Mouse (Mus musculus) midbrain, embryonic 12.5 days (tissue): Measurements from ENCODE around the gene Serpina12. TPM values are rescaled to one million over a fixed set of nuclear protein-coding genes. Genes with fewer than 3 reads are reported as not detected.

Experiments used
- ATAC-seq: fragments of 200-750 bp; cut with Nextera tagmentation; 2 replicates; pipeline ENCODE4 v1.8.0; 2017; ENCODE audit warnings: low read depth, moderate TSS enrichment, moderate library complexity; ENCODE audit not compliant: low FRiP score
- H3K27ac ChIP-seq: fragments of 300-500 bp; sonication (generic); replicated peaks from 2 replicates; pipeline ENCODE4 v1.5.1; 2016; ENCODE audit warnings: mild to moderate bottlenecking
- H3K27me3 ChIP-seq: fragments of 300-500 bp; sonication (generic); 2 replicates; pipeline ENCODE4 v1.6.1; 2016; ENCODE audit warnings: mild to moderate bottlenecking
- H3K36me3 ChIP-seq: fragments of 300-500 bp; sonication (generic); 2 replicates; pipeline ENCODE4 v1.6.1; 2016
- H3K4me1 ChIP-seq: fragments of 300-500 bp; sonication (generic); 2 replicates; pipeline ENCODE4 v1.6.1; 2016
- H3K4me2 ChIP-seq: fragments of 300-500 bp; sonication (generic); replicated peaks from 2 replicates; pipeline ENCODE4 v1.6.1; 2016; ENCODE audit warnings: mild to moderate bottlenecking, moderate library complexity
- H3K4me3 ChIP-seq: fragments of 300-500 bp; sonication (generic); 2 replicates; pipeline ENCODE4 v1.5.1; 2016; ENCODE audit warnings: mild to moderate bottlenecking
- H3K9ac ChIP-seq: fragments of 300-500 bp; sonication (generic); replicated peaks from 2 replicates; pipeline ENCODE4 v1.6.1; 2016; ENCODE audit warnings: mild to moderate bottlenecking, moderate library complexity
- H3K9me3 ChIP-seq: fragments of 300-500 bp; sonication (generic); 2 replicates; pipeline ENCODE4 v1.6.1; 2016; ENCODE audit warnings: mild to moderate bottlenecking
- WGBS: fragments of 180-500 bp; shearing (Covaris S2); methylation state at CpG from one replicate; pipeline ENCODE4 v1.1.7; 2016; 5-methylcytosine and 5-hydroxymethylcytosine counted together
- polyA plus RNA-seq: library from polyadenylated mRNA; unstranded; fragments of >200 nt; fragmentation: Nextera tagmentation; extraction: Ambion mirVana; gene quantifications from 2 replicates; pipeline ENCODE4 v1.2.1, GENCODE M21; 2016

Gene Serpina12
- polyA plus RNA-seq, 1 experiment from 2014 or later, result not detected

- ATAC-seq, result no peak
- no peak overlapping the region for H3K27ac ChIP-seq
- no peaks in the 10 kb centered on the region for H3K4me1 ChIP-seq
- no peak overlapping the region for H3K9ac ChIP-seq
- WGBS, result 84% methylated on average over 10 of the region's 10 CpGs
- H3K4me3 ChIP-seq, result no peak overlapping the region
- H3K4me2 ChIP-seq, result no peak overlapping the region
- H3K9me3 ChIP-seq, result no peaks in the 10 kb centered on the region
- H3K27me3 ChIP-seq, result no peaks in the 10 kb centered on the region
- H3K36me3 ChIP-seq, result no peaks in the 10 kb centered on the region
These were observed 41.5 kb downstream of the Serpina12 start for GRCm38 (mm10) chr12:104002569-104003237.

GRCm38 (mm10) chr12:104000594-104000993 is 43.6 kb downstream of the Serpina12 start:
- no peak for ATAC-seq
- 90% methylated on average over 3 of the region's 3 CpGs for WGBS

GRCm38 (mm10) chr12:103999611-104000010 is 44.6 kb downstream of the Serpina12 start:
- Histone ChIP-seq H3K4me2 (no peak overlapping the region), H3K27ac (no peak overlapping the region), H3K27me3 (no peaks in the 10 kb centered on the region), H3K4me3 (no peak overlapping the region), H3K9ac (no peak overlapping the region), H3K9me3 (no peaks in the 10 kb centered on the region), H3K4me1 (no peaks in the 10 kb centered on the region), H3K36me3 (no peaks in the 10 kb centered on the region)
- ATAC-seq, result no peak
- 86% methylated on average over 8 of the region's 8 CpGs for WGBS

More at GRCm38 (mm10) chr12:104000594-104000993, 43.6 kb downstream of the Serpina12 start:
- Histone ChIP-seq H3K4me1 (no peaks in the 10 kb centered on the region), H3K4me3 (no peak overlapping the region), H3K36me3 (no peaks in the 10 kb centered on the region), H3K27ac (no peak overlapping the region), H3K4me2 (no peak overlapping the region), H3K9me3 (no peaks in the 10 kb centered on the region), H3K9ac (no peak overlapping the region), H3K27me3 (no peaks in the 10 kb centered on the region)

GRCm38 (mm10) chr12:103996513-103996912 is 47.7 kb downstream of the Serpina12 start:
- Histone ChIP-seq H3K4me3 (no peak overlapping the region), H3K27me3 (no peaks in the 10 kb centered on the region), H3K9ac (no peak overlapping the region), H3K4me1 (no peaks in the 10 kb centered on the region), H3K9me3 (no peaks in the 10 kb centered on the region), H3K27ac (no peak overlapping the region), H3K4me2 (no peak overlapping the region), H3K36me3 (no peaks in the 10 kb centered on the region)
- ATAC-seq, result no peak
- 73% methylated on average over 2 of the region's 2 CpGs for WGBS

GRCm38 (mm10) chr12:103995292-103996072 is 48.8 kb downstream of the Serpina12 start:
- Histone ChIP-seq H3K27me3 (no peaks in the 10 kb centered on the region), H3K4me1 (no peaks in the 10 kb centered on the region), H3K9ac (no peak overlapping the region), H3K9me3 (no peaks in the 10 kb centered on the region), H3K4me3 (no peak overlapping the region), H3K4me2 (no peak overlapping the region), H3K36me3 (no peaks in the 10 kb centered on the region), H3K27ac (no peak overlapping the region)
- WGBS, result 39% methylated on average over 5 of the region's 5 CpGs
- no peak for ATAC-seq

- no peak for ATAC-seq
- WGBS, result 83% methylated on average over 7 of the region's 7 CpGs
- Histone ChIP-seq H3K4me1 (no peaks in the 10 kb centered on the region), H3K27me3 (no peaks in the 10 kb centered on the region), H3K27ac (no peak overlapping the region), H3K4me3 (no peak overlapping the region), H3K36me3 (no peaks in the 10 kb centered on the region), H3K4me2 (no peak overlapping the region), H3K9ac (no peak overlapping the region), H3K9me3 (no peaks in the 10 kb centered on the region)
These were observed 51.3 kb downstream of the Serpina12 start for GRCm38 (mm10) chr12:103992945-103993344.

- 93% methylated on average over 6 of the region's 6 CpGs for WGBS
- H3K36me3 ChIP-seq, result no peaks in the 10 kb centered on the region
- no peak within 1 kb of the TSS for H3K9ac ChIP-seq
- ATAC-seq, result no peak
- H3K4me3 ChIP-seq, result no peak within 1 kb of the TSS
- no peaks in the 10 kb centered on the region for H3K27me3 ChIP-seq
- H3K4me2 ChIP-seq, result no peak within 1 kb of the TSS
- no peaks in the 10 kb centered on the region for H3K9me3 ChIP-seq
- H3K27ac ChIP-seq, result no peak within 1 kb of the TSS
- no peaks in the 10 kb centered on the region for H3K4me1 ChIP-seq
These were observed 54.4 kb downstream of the Serpina12 start, which contains the start of gene Serpina11 for GRCm38 (mm10) chr12:103989857-103990256. Gene Serpina11 (minus strand): TSS chr12:103989957.

GRCm38 (mm10) chr12:103989514-103989767 is 54.8 kb downstream of the Serpina12 start:
- ATAC-seq, result no peak
- no peak overlapping the region for H3K9ac ChIP-seq

GRCm38 (mm10) chr12:103988754-103989513 is 55.3 kb downstream of the Serpina12 start:
- no peak overlapping the region for H3K4me2 ChIP-seq
- H3K9ac ChIP-seq, result no peak overlapping the region
- no peak for ATAC-seq
- H3K36me3 ChIP-seq, result no peaks in the 10 kb centered on the region
- no peaks in the 10 kb centered on the region for H3K9me3 ChIP-seq
- H3K4me1 ChIP-seq, result no peaks in the 10 kb centered on the region
- no peaks in the 10 kb centered on the region for H3K27me3 ChIP-seq
- 68% methylated on average over 14 of the region's 14 CpGs for WGBS
- no peak overlapping the region for H3K27ac ChIP-seq
- H3K4me3 ChIP-seq, result no peak overlapping the region

More at GRCm38 (mm10) chr12:103989514-103989767, 54.8 kb downstream of the Serpina12 start:
- H3K4me3 ChIP-seq, result no peak overlapping the region
- 76% methylated on average over 2 of the region's 2 CpGs for WGBS
- H3K9me3 ChIP-seq, result no peaks in the 10 kb centered on the region
- H3K27ac ChIP-seq, result no peak overlapping the region
- no peaks in the 10 kb centered on the region for H3K27me3 ChIP-seq
- no peak overlapping the region for H3K4me2 ChIP-seq
- no peaks in the 10 kb centered on the region for H3K36me3 ChIP-seq
- H3K4me1 ChIP-seq, result no peaks in the 10 kb centered on the region

- no peak for ATAC-seq
These were observed 58.4 kb downstream of the Serpina12 start for GRCm38 (mm10) chr12:103985868-103986267.

GRCm38 (mm10) chr12:103984935-103985334 is 59.3 kb downstream of the Serpina12 start:
- Histone ChIP-seq H3K36me3 (no peaks in the 10 kb centered on the region), H3K4me1 (no peaks in the 10 kb centered on the region), H3K4me2 (no peak overlapping the region), H3K27me3 (no peaks in the 10 kb centered on the region), H3K4me3 (no peak overlapping the region), H3K9me3 (no peaks in the 10 kb centered on the region), H3K9ac (no peak overlapping the region), H3K27ac (no peak overlapping the region)
- ATAC-seq, result no peak
- WGBS, result 63% methylated on average over 4 of the region's 4 CpGs

More at GRCm38 (mm10) chr12:103985868-103986267, 58.4 kb downstream of the Serpina12 start:
- no peaks in the 10 kb centered on the region for H3K4me1 ChIP-seq
- no peak overlapping the region for H3K9ac ChIP-seq
- H3K4me2 ChIP-seq, result no peak overlapping the region
- H3K4me3 ChIP-seq, result no peak overlapping the region
- no peaks in the 10 kb centered on the region for H3K36me3 ChIP-seq
- no peak overlapping the region for H3K27ac ChIP-seq
- no peaks in the 10 kb centered on the region for H3K9me3 ChIP-seq
- WGBS, result 76% methylated on average over 5 of the region's 5 CpGs
- H3K27me3 ChIP-seq, result no peaks in the 10 kb centered on the region
